Mouse (Mus musculus) central nervous system, embryonic 11.5 days (tissue): ENCODE results near the gene Strada. TPM values are rescaled to one million over a fixed set of nuclear protein-coding genes. Genes with fewer than 3 reads are reported as not detected.

Experiments used
- polyA plus RNA-seq: library from polyadenylated mRNA; depleted of rRNA; stranded (reverse); fragments of >200 nt; gene quantifications from 2 replicates; pipeline ENCODE4 v1.2.3, GENCODE M21; 2012; rRNA removed

The Strada gene
- 27.4 and 46.8 TPM in 2 replicates for polyA plus RNA-seq

DNA sequence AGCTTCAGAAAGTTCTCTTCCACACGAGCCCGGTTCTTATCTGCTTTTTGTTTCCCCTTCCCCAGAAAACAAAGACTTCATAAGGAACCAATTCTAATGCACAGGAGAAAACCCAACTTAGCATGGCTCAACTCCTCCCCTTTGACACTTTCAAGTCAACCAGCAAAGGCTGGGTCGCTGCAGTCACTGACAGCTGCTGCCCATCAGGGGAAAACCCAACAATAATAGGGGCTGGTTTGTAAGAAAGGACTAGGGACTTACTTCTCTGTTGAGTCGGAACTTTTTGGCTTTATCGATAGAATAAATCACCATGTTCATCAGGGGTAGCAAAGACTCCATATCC, at the start of gene Strada:
Strada (minus strand) TSS at position 46 of the 343 bp plus-strand sequence.

GRCm38 (mm10) chr11:106216730-106217490, 14.9 kb upstream of the Strada start, which contains the start of gene Ddx42:
TSS of gene Ddx42 (plus strand) at chr11:106216926.

GRCm38 (mm10) chr11:106215927-106216729, 14.2 kb upstream of the Strada start, which contains the start of gene Ccdc47:
TSS of gene Ccdc47 (minus strand) at chr11:106216344.

DNA sequence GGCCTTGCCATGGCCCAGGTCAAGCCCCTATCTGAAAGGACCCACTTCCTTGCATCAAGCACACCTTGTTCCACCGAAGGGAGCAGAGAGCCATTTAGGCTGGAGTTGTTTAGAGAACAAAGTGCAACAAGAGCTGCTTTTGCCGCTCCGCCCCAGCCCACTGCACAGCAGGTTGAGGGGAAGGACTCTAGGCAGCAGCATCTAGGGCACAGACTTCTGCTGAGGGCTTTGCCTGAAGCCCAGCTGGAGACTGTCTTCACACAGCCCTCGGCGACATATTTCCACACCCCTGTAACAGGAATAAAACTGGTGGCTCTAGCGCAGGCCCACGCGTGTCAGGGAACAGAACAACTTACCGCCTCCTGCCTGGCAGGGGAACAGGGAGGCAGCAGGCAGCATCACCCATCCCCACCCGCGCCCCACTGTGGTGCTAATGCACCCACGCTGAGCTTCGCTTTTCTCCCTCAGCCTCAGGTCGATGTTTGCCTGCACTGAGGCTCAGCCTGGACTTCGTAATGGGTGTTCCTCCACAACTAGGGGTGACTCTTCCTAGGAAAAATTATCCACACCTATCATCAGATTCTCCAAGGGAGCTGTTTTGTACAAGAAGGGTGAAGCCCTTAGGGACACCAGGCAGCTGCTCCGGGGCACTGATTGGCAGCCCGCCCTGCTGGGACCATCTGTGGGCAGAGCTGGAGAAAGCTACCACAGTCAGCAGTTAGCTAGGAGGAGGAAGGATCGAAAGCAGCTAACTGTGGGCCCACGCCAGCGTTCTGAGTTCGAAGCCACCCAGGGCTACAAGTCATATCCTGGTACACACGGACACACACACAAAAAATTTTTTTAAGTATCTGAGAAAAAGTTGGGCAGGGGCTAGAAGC, 40.9 kb downstream of the Strada start, which contains the start of the genes Gm10840 and Limd2:
Gm10840 (plus strand) TSS at position 10 of the 881 bp plus-strand sequence.
Limd2 (minus strand) TSS at position 20 of the 881 bp plus-strand sequence.

Other genes with a start within 250 kb of the Strada start
- 6.1 and 7.9 TPM in 2 replicates for gene Cyb561, start 248.8 kb downstream of the Strada start, polyA plus RNA-seq
- gene Ace, start 234.2 kb downstream of the Strada start, polyA plus RNA-seq: 0.83 and 0.84 TPM in 2 replicates
- not detected in 2 replicates for gene Ace3, start 207.5 kb downstream of the Strada start, polyA plus RNA-seq
- 0.26 and 0.56 TPM in 2 replicates for gene Kcnh6, start 194.0 kb downstream of the Strada start, polyA plus RNA-seq
- 76.5 and 77.4 TPM in 2 replicates for gene Dcaf7, start 165.3 kb downstream of the Strada start, polyA plus RNA-seq
- 18.2 and 20.9 TPM in 2 replicates for gene Taco1, start 136.1 kb downstream of the Strada start, polyA plus RNA-seq
- gene Map3k3, start 117.6 kb downstream of the Strada start, polyA plus RNA-seq: 27.8 and 36.5 TPM in 2 replicates
- gene Gm10840, start 41.3 kb downstream of the Strada start, polyA plus RNA-seq: not detected in 2 replicates
- 76.6 and 184 TPM in 2 replicates for gene Limd2, start 41.3 kb downstream of the Strada start, polyA plus RNA-seq
- gene Ccdc47, start 14.2 kb upstream of the Strada start, polyA plus RNA-seq: 56.0 and 102 TPM in 2 replicates
- 73.2 and 103 TPM in 2 replicates for gene Ddx42, start 14.8 kb upstream of the Strada start, polyA plus RNA-seq
- gene Ftsj3, start 53.9 kb upstream of the Strada start, polyA plus RNA-seq: 59.5 and 97.0 TPM in 2 replicates
- 256 and 300 TPM in 2 replicates for gene Psmc5, start 54.0 kb upstream of the Strada start, polyA plus RNA-seq
- gene Smarcd2, start 70.8 kb upstream of the Strada start, polyA plus RNA-seq: 39.8 and 72.6 TPM in 2 replicates
- 0.20 and 0.35 TPM in 2 replicates for gene Tcam1, start 74.5 kb upstream of the Strada start, polyA plus RNA-seq
- not detected in 2 replicates for gene Gh, start 99.7 kb upstream of the Strada start, polyA plus RNA-seq
- 0.50 and 1.2 TPM in 2 replicates for gene Cd79b, start 112.6 kb upstream of the Strada start, polyA plus RNA-seq
- 0.06 and 0.43 TPM in 2 replicates for gene Scn4a, start 151.1 kb upstream of the Strada start, polyA plus RNA-seq
- gene Prr29, start 163.3 kb upstream of the Strada start, polyA plus RNA-seq: 0.05 and 0.07 TPM in 2 replicates
- gene Icam2, start 185.9 kb upstream of the Strada start, polyA plus RNA-seq: 7.4 and 14.0 TPM in 2 replicates